Mouse (Mus musculus): ENCODE results near the gene Aox3.

GRCm38 (mm10) chr1:58081356-58081755, 31.6 kb upstream of the Aox3 start:
- TF ChIP-seq JUN (IDR thresholded peaks at IDR 0.05; ENCODE audit: insufficient read depth, low read depth, low read length), result no peak
- TF ChIP-seq MAFK (IDR thresholded peaks at IDR 0.05; ENCODE audit: insufficient replicate concordance, low read length), result no peak
- TF ChIP-seq HCFC1 (IDR thresholded peaks at IDR 0.05; ENCODE audit: low read depth, low read length), result no peak
- TF ChIP-seq CTCF (conservative IDR thresholded peaks at IDR 0.05 in 1 of 2, IDR thresholded peaks at IDR 0.05 in 1 of 2; ENCODE audit: low read depth in 2 of 2, low read length in 2 of 2), result no peak
- no peak for TF ChIP-seq NRF1 (IDR thresholded peaks at IDR 0.05; ENCODE audit: low read depth, low read length)
- no peak for TF ChIP-seq ZMIZ1 (IDR thresholded peaks at IDR 0.05; ENCODE audit: low read depth, low read length)
- TF ChIP-seq POLR2A (IDR thresholded peaks at IDR 0.05; ENCODE audit: low read depth, low read length), result no peak
- no peak for TF ChIP-seq MEF2A (IDR thresholded peaks at IDR 0.05; ENCODE audit: borderline replicate concordance, low read depth, low read length)
- TF ChIP-seq TBP (conservative IDR thresholded peaks at IDR 0.05; ENCODE audit: low read depth, low read length), result no peak
- no peak for TF ChIP-seq BHLHE40 (IDR thresholded peaks at IDR 0.05; ENCODE audit: low read depth, low read length)
- TF ChIP-seq MAX (IDR thresholded peaks at IDR 0.05; ENCODE audit: low read length), result no peak

Measured in CH12.LX (cell line).